In genomic region chr10:76374981-76375380, GRCm38 (mm10) we compare ENCODE assay signal across 16 mouse cellular contexts. TPM values are rescaled to one million over a fixed set of nuclear protein-coding genes. Genes with fewer than 3 reads are reported as not detected.
DNase-seq lines count a peak whose midpoint lies in the region; TF ChIP-seq lines count a peak whose summit lies in the region.
"Had no signal": no experiment of that assay in that cellular context is flagged by ENCODE, and none has a peak within 500 bp of the region (broad histone marks: within the 10 kb centered on the region; RNA-seq: fewer than 3 reads in every experiment).

No protein-coding gene starts in this region.

- H3K36me3 ChIP-seq in E14TG2a.4 (ENCODE audit: insufficient read depth, low read length) = peaks cover 98% of the 10 kb centered on the region
- peaks cover 44% of the 10 kb centered on the region for H3K36me3 ChIP-seq in ES-E14 (ENCODE audit: control insufficient read depth, insufficient read depth, low read length, poor library complexity, severe bottlenecking)
- H3K36me3 ChIP-seq in kidney, adult 2 months (ENCODE audit: control insufficient read depth, insufficient read depth, low read length) = no peaks in the 10 kb centered on the region; the same call in 1 of the 2 replicates

- H3K4me3 ChIP-seq in E14TG2a.4 (replicated peaks; ENCODE audit: low read length) (peak overlapping the region; percentile 63), ES-E14 (ENCODE audit: insufficient read depth in 1 of 2, low read depth in 1 of 2, low read length in 2 of 2, poor library complexity in 1 of 2, severe bottlenecking in 1 of 2) (peak overlapping the region in 1 of 2 experiments; percentile 49; a peak in 3 of 4 replicates)
- no peak overlapping the region for H3K4me3 ChIP-seq in kidney, adult 2 months (ENCODE audit: insufficient read depth, low read depth, low read length)
- H3K4me3 ChIP-seq: embryonic facial prominence, embryonic 12.5 days; forebrain, embryonic 15.5 days; heart, embryonic 13.5 days; hindbrain, embryonic 15.5 days had no signal

- H3K27me3 ChIP-seq in E14TG2a.4 (ENCODE audit: insufficient read depth, low read length) = no peaks in the 10 kb centered on the region
- no peaks in the 10 kb centered on the region for H3K27me3 ChIP-seq in kidney, adult 2 months (replicated peaks; ENCODE audit: control insufficient read depth, insufficient read depth, low read length)
- H3K27me3 ChIP-seq: embryonic facial prominence, embryonic 12.5 days; forebrain, embryonic 15.5 days; heart, embryonic 13.5 days; hindbrain, embryonic 15.5 days had no signal

- peak; percentile 32 for DNase-seq in adrenal gland, adult 2 months
- no peak for DNase-seq in adrenal gland, adult 8-10 months
- DNase-seq in ES-E14 (ENCODE audit: low read depth, low spot score) = no peak
- peak; percentile 24 to 41 for DNase-seq in adrenal gland, postnatal 36 days
- DNase-seq in kidney, adult 2 months = no peak
- no peak for DNase-seq in cerebellum, postnatal 25 days
- DNase-seq: cerebellum, adult 2 months; cerebellum, postnatal 14 days; gastrocnemius, postnatal 25 days; heart, postnatal 36 days; kidney, adult 8-10 months had no signal

- 94% methylated on average over 18 of the region's 18 CpGs for WGBS in kidney, adult 2 months

- no peak for TF ChIP-seq CTCF in E14TG2a.4 (conservative IDR thresholded peaks at IDR 0.05; ENCODE audit: low read length)
- TF ChIP-seq CTCF in kidney, adult 2 months (conservative IDR thresholded peaks at IDR 0.05; ENCODE audit: insufficient read depth, insufficient read length, low read depth, low read length) = no peak

- no peak for TF ChIP-seq POLR2A in kidney, adult 2 months (IDR thresholded peaks at IDR 0.05; ENCODE audit: low read depth, low read length)

- no peak overlapping the region for H3K27ac ChIP-seq in ES-E14 (ENCODE audit: insufficient read depth, low read depth, low read length, poor library complexity, severe bottlenecking)
- no peak overlapping the region for H3K27ac ChIP-seq in kidney, adult 2 months (ENCODE audit: insufficient read depth, low read depth, low read length)
- H3K27ac ChIP-seq: embryonic facial prominence, embryonic 12.5 days; forebrain, embryonic 15.5 days; heart, embryonic 13.5 days; hindbrain, embryonic 15.5 days had no signal

- 0 out of 2 replicates have a peak, but pooled peaks cover 5% of the 10 kb centered on the region for H3K9me3 ChIP-seq in E14TG2a.4 (ENCODE audit: low read length)
- H3K9me3 ChIP-seq in ES-E14 (ENCODE audit: control insufficient read depth, insufficient read depth, low read depth, low read length) = no peaks in the 10 kb centered on the region
- H3K9me3 ChIP-seq: embryonic facial prominence, embryonic 12.5 days; forebrain, embryonic 15.5 days; heart, embryonic 13.5 days; hindbrain, embryonic 15.5 days had no signal

- H3K4me1 ChIP-seq in E14TG2a.4 (replicated peaks; ENCODE audit: low read depth, low read length) (peaks cover 40% of the 10 kb centered on the region), ES-E14 (ENCODE audit: control insufficient read depth in 2 of 2, insufficient read depth in 2 of 2, low read length in 2 of 2, poor library complexity in 1 of 2) (no peaks in the 10 kb centered on the region)
- no peaks in the 10 kb centered on the region for H3K4me1 ChIP-seq in kidney, adult 2 months (ENCODE audit: control insufficient read depth, insufficient read depth, low read length)
- H3K4me1 ChIP-seq: forebrain, embryonic 15.5 days; heart, embryonic 13.5 days; hindbrain, embryonic 15.5 days had no signal

- in situ Hi-C loops in ES-E14 (cut with MboI; ENCODE audit: low sequenced_read_pairs in 2 of 2, unreplicated experiment in 2 of 2) = no loop called here

- H3K9ac ChIP-seq in ES-E14 (ENCODE audit: insufficient read depth, low read depth, low read length, poor library complexity, severe bottlenecking) = peak overlapping the region; percentile 3; the same call in 1 of the 2 replicates
- H3K9ac ChIP-seq: embryonic facial prominence, embryonic 12.5 days; forebrain, embryonic 15.5 days; heart, embryonic 13.5 days; hindbrain, embryonic 15.5 days had no signal

TF ChIP-seq in ES-E14, 5 proteins besides CTCF, POLR2A, EP300 and RAD21:
- TF ChIP-seq MAFK (IDR thresholded peaks at IDR 0.05; ENCODE audit: insufficient read depth, low read depth, low read length) = no peak
- TF ChIP-seq HCFC1 (IDR thresholded peaks at IDR 0.05; ENCODE audit: borderline replicate concordance, insufficient read depth, low read length) = no peak
- no peak for TF ChIP-seq ZC3H11A (IDR thresholded peaks at IDR 0.05; ENCODE audit: borderline replicate concordance, low read depth, low read length)

RNA-seq across cellular contexts. Expression of gene Dip2a, which starts 29.9 kb away (rescaled TPM):
- total RNA-seq in adrenal gland, adult 2 months (2021) = 10 to 100 TPM; 19.2 to 23.8 TPM
- polyA plus RNA-seq in adrenal gland, adult 2 months (2012; rRNA removed) = 16.7 and 17.3 TPM in 2 replicates
- 10 to 100 TPM; 23.2 to 41.3 (median 31.9) TPM for total RNA-seq in adrenal gland, adult 8-10 months (2022)
- total RNA-seq in ES-E14 (2012; rRNA removed) = 9.0 and 9.6 TPM in 2 replicates
- 10 to 100 TPM; 21.5 to 26.9 TPM for total RNA-seq in adrenal gland, postnatal 36 days (2021)
- polyA plus RNA-seq in kidney, adult 2 months (2012; rRNA removed) = 13.2 and 15.0 TPM in 2 replicates

Comparison
In these comparisons a context has a peak if more than half of its experiments do, and no peak if none do; other contexts are left out.
1. DNase-seq: peak in adrenal gland, adult 2 months (single experiment) and adrenal gland, postnatal 36 days (2 of 2); none in adrenal gland, adult 8-10 months (single experiment), ES-E14 (single experiment), kidney, adult 2 months (single experiment) and cerebellum, postnatal 25 days (0 of 2).